ENCODE assay signal across 17 mouse cellular contexts in the genomic region with DNA sequence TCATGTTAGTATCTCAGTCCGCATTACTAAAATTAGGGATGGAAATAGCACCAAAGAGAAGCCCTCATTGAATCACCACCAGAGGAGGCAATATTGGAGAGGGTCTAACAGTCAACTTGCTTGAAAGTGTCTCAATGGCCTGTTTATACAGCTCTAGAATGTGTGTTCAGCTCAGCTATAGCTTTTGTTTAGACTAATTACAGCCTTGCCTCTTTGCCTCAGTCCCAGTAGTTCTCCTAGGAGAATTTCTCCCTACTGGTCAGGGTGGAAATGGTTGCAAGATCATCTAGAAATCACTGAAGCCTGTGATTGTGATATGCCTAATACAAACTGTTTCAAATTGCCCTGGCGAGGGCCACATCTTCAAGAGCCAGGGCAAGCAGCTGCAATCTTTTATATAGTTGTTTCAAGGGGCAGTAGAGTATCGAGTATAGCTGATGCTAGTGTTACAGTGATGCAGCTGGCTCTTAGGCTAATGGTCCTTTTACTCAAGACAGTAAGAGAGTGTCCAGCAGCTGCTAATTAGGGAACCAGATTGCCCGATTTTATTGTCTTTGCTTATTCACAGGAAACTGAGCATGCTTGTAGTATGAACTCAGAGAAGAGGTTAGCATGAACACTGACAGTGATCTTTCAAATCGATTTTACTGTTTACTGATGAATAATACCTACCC. TPM values are rescaled to one million over a fixed set of nuclear protein-coding genes. Genes with fewer than 3 reads are reported as not detected.
DNase-seq lines count a peak whose midpoint lies in the region; ATAC-seq and TF ChIP-seq lines count a peak whose summit lies in the region.
"Had no signal": no experiment of that assay in that cellular context is flagged by ENCODE, and none has a peak within 500 bp of the region (broad histone marks: within the 10 kb centered on the region; RNA-seq: fewer than 3 reads in every experiment).

No protein-coding gene starts in this region.

- 80% methylated on average over 5 of the region's 5 CpGs for WGBS in hindbrain, embryonic 12.5 days
- WGBS in hindbrain, embryonic 10.5 days: 85% methylated on average over 5 of the region's 5 CpGs
- WGBS in forebrain, embryonic 12.5 days: 59% methylated on average over 5 of the region's 5 CpGs
- WGBS in limb, embryonic 14.5 days: 47% methylated on average over 5 of the region's 5 CpGs

- no peak overlapping the region for H3K4me2 ChIP-seq in hindbrain, embryonic 12.5 days (replicated peaks)
- H3K4me2 ChIP-seq in forebrain, embryonic 12.5 days: no peak overlapping the region
- no peak overlapping the region for H3K4me2 ChIP-seq in limb, embryonic 14.5 days (replicated peaks; ENCODE audit: low read depth, low read length, severe bottlenecking)
- H3K4me2 ChIP-seq: liver, embryonic 13.5 days had no signal

- H3K4me3 ChIP-seq in hindbrain, embryonic 12.5 days: no peak overlapping the region
- H3K4me3 ChIP-seq in hindbrain, embryonic 10.5 days: no peak overlapping the region
- H3K4me3 ChIP-seq in forebrain, embryonic 12.5 days (replicated peaks): no peak overlapping the region
- H3K4me3 ChIP-seq in limb, embryonic 14.5 days (replicated peaks; ENCODE audit: low read length): no peak overlapping the region
- H3K4me3 ChIP-seq: liver, embryonic 13.5 days; myocyte had no signal

- H3K9me3 ChIP-seq in hindbrain, embryonic 12.5 days (replicated peaks): no peaks in the 10 kb centered on the region
- no peaks in the 10 kb centered on the region for H3K9me3 ChIP-seq in hindbrain, embryonic 10.5 days
- H3K9me3 ChIP-seq in forebrain, embryonic 12.5 days: no peaks in the 10 kb centered on the region
- no peaks in the 10 kb centered on the region for H3K9me3 ChIP-seq in limb, embryonic 14.5 days (ENCODE audit: control insufficient read depth, low read length)
- H3K9me3 ChIP-seq: liver, embryonic 13.5 days had no signal

- DNase-seq in hindbrain, embryonic 10.5 days (ENCODE audit: low spot score): no peak
- DNase-seq in lung, postnatal 36 days: peak; percentile 24
- DNase-seq in lung, postnatal 25 days (ENCODE audit: low spot score): no peak
- DNase-seq in limb, embryonic 14.5 days (ENCODE audit: low spot score): no peak
- DNase-seq in ovary, adult 18-20 months (ENCODE audit: low spot score): no peak
- no peak for DNase-seq in left cerebral cortex, postnatal 14 days (ENCODE audit: low spot score in 2 of 2)
- DNase-seq: cerebellum, adult 18-20 months; heart, adult 11 months; kidney, postnatal 4 days; left cerebral cortex, postnatal 4 days; liver, embryonic 13.5 days; right cerebral cortex, postnatal 4 days; thymus, adult 18-20 months had no signal

- intact Hi-C loops in left cerebral cortex, postnatal 14 days (cut with DNase I): no loop called here

- no peak for TF ChIP-seq POLR2A in limb, embryonic 14.5 days (IDR thresholded peaks at IDR 0.05; ENCODE audit: borderline replicate concordance, extremely low read depth, insufficient read depth, insufficient read length)

- H3K27me3 ChIP-seq in hindbrain, embryonic 12.5 days: no peaks in the 10 kb centered on the region
- no peaks in the 10 kb centered on the region for H3K27me3 ChIP-seq in hindbrain, embryonic 10.5 days (ENCODE audit: insufficient read depth, poor library complexity, severe bottlenecking)
- H3K27me3 ChIP-seq in forebrain, embryonic 12.5 days: no peaks in the 10 kb centered on the region
- H3K27me3 ChIP-seq in limb, embryonic 14.5 days (ENCODE audit: control insufficient read depth, insufficient read depth, low read length): no peaks in the 10 kb centered on the region
- H3K27me3 ChIP-seq: liver, embryonic 13.5 days had no signal

- H3K4me1 ChIP-seq in hindbrain, embryonic 12.5 days: no peaks in the 10 kb centered on the region
- H3K4me1 ChIP-seq in hindbrain, embryonic 10.5 days (replicated peaks): no peaks in the 10 kb centered on the region
- H3K4me1 ChIP-seq in forebrain, embryonic 12.5 days: peaks cover 3% of the 10 kb centered on the region; the same call in 1 of the 2 replicates
- H3K4me1 ChIP-seq in limb, embryonic 14.5 days (ENCODE audit: control insufficient read depth, insufficient read depth, low read length): no peaks in the 10 kb centered on the region; the same call in 1 of the 2 replicates
- H3K4me1 ChIP-seq: liver, embryonic 13.5 days had no signal

- H3K27ac ChIP-seq in hindbrain, embryonic 12.5 days: no peak overlapping the region
- no peak overlapping the region for H3K27ac ChIP-seq in hindbrain, embryonic 10.5 days
- peak overlapping the region; percentile 38; the same call in 1 of the 2 replicates for H3K27ac ChIP-seq in forebrain, embryonic 12.5 days
- no peak overlapping the region for H3K27ac ChIP-seq in limb, embryonic 14.5 days (replicated peaks; ENCODE audit: low read depth, low read length)
- H3K27ac ChIP-seq: liver, embryonic 13.5 days had no signal

- peak; percentile 46; the same call in 1 of the 2 replicates for ATAC-seq in hindbrain, embryonic 12.5 days (ENCODE audit: low FRiP score)
- peak; percentile 77 for ATAC-seq in forebrain, embryonic 12.5 days (ENCODE audit: low FRiP score)
- peak; percentile 51; the same call in 1 of the 2 replicates for ATAC-seq in limb, embryonic 14.5 days (ENCODE audit: low FRiP score, low read depth)

- no peak overlapping the region for H3K9ac ChIP-seq in hindbrain, embryonic 12.5 days
- no peak overlapping the region for H3K9ac ChIP-seq in forebrain, embryonic 12.5 days
- H3K9ac ChIP-seq in limb, embryonic 14.5 days (ENCODE audit: low read depth, low read length, severe bottlenecking): no peak overlapping the region
- H3K9ac ChIP-seq: liver, embryonic 13.5 days had no signal

- no peaks in the 10 kb centered on the region for H3K36me3 ChIP-seq in hindbrain, embryonic 12.5 days
- H3K36me3 ChIP-seq in hindbrain, embryonic 10.5 days: no peaks in the 10 kb centered on the region
- H3K36me3 ChIP-seq in forebrain, embryonic 12.5 days (replicated peaks): no peaks in the 10 kb centered on the region
- no peaks in the 10 kb centered on the region for H3K36me3 ChIP-seq in limb, embryonic 14.5 days (ENCODE audit: control insufficient read depth, insufficient read depth, low read length)
- H3K36me3 ChIP-seq: liver, embryonic 13.5 days had no signal

RNA-seq across cellular contexts. Expression of gene Fibin, which starts 27.9 kb away (rescaled TPM):
- polyA plus RNA-seq in hindbrain, embryonic 12.5 days (2016; fragmentation: Nextera tagmentation; extraction: Ambion mirVana): 29.5 and 54.2 TPM in 2 replicates
- polyA plus RNA-seq in hindbrain, embryonic 10.5 days (2016; fragmentation: Nextera tagmentation; extraction: Ambion mirVana): 0.54 and 3.2 TPM in 2 replicates
- polyA plus RNA-seq in forebrain, embryonic 12.5 days (2016; fragmentation: Nextera tagmentation; extraction: Ambion mirVana): 6.0 and 8.7 TPM in 2 replicates
- 111 TPM in 2 replicates for polyA plus RNA-seq in limb, embryonic 14.5 days (2012; rRNA removed)
- polyA plus RNA-seq in limb, embryonic 14.5 days (2014; fragmentation: Nextera tagmentation; extraction: Ambion mirVana): 122 and 128 TPM in 2 replicates
- 1 to 10 TPM; 4.0 to 5.5 TPM for total RNA-seq in left cerebral cortex, postnatal 14 days (2021)
- total RNA-seq: common myeloid progenitor, adult 5-6 weeks had no signal
